ENCODE assay signal across 25 mouse cellular contexts in genomic region chr3:133258860-133259259, GRCm38 (mm10). TPM values are rescaled to one million over a fixed set of nuclear protein-coding genes. Genes with fewer than 3 reads are reported as not detected.
DNase-seq lines count a peak whose midpoint lies in the region; ATAC-seq and TF ChIP-seq lines count a peak whose summit lies in the region.
"Had no signal": no experiment of that assay in that cellular context is flagged by ENCODE, and none has a peak within 500 bp of the region (broad histone marks: within the 10 kb centered on the region; RNA-seq: fewer than 3 reads in every experiment).

No protein-coding gene starts in this region.

- H3K9me3 ChIP-seq in heart, embryonic 11.5 days (replicated peaks; ENCODE audit: control insufficient read depth, low read length), result no peaks in the 10 kb centered on the region
- H3K9me3 ChIP-seq in hindbrain, postnatal 0 days (ENCODE audit: low read length), result no peaks in the 10 kb centered on the region
- H3K9me3 ChIP-seq in hindbrain, embryonic 13.5 days, result 0 out of 2 replicates have a peak, but pooled peaks cover 3% of the 10 kb centered on the region
- no peaks in the 10 kb centered on the region for H3K9me3 ChIP-seq in midbrain, embryonic 14.5 days (ENCODE audit: control insufficient read depth, low read length)
- H3K9me3 ChIP-seq in midbrain, embryonic 16.5 days (replicated peaks; ENCODE audit: control insufficient read depth, low read length, poor library complexity, severe bottlenecking), result no peaks in the 10 kb centered on the region

- H3K79me2 ChIP-seq in myocyte (ENCODE audit: control insufficient read depth, insufficient read depth), result no peaks in the 10 kb centered on the region

- H3K4me3 ChIP-seq in heart, embryonic 11.5 days (ENCODE audit: low read depth, low read length), result no peak overlapping the region
- H3K4me3 ChIP-seq in hindbrain, postnatal 0 days (ENCODE audit: low read length), result no peak overlapping the region
- H3K4me3 ChIP-seq in hindbrain, embryonic 13.5 days, result no peak overlapping the region
- H3K4me3 ChIP-seq in midbrain, embryonic 14.5 days (replicated peaks; ENCODE audit: low read depth, low read length), result no peak overlapping the region
- H3K4me3 ChIP-seq in midbrain, embryonic 16.5 days (ENCODE audit: low read depth, low read length), result no peak overlapping the region
- H3K4me3 ChIP-seq in myocyte, result no peak overlapping the region
- H3K4me3 ChIP-seq: heart, embryonic 13.5 days had no signal

- H3K27me3 ChIP-seq in heart, embryonic 11.5 days (ENCODE audit: control insufficient read depth, insufficient read depth, low read length), result no peaks in the 10 kb centered on the region
- no peaks in the 10 kb centered on the region for H3K27me3 ChIP-seq in hindbrain, postnatal 0 days (ENCODE audit: insufficient read depth, low read length)
- H3K27me3 ChIP-seq in hindbrain, embryonic 13.5 days, result no peaks in the 10 kb centered on the region
- no peaks in the 10 kb centered on the region for H3K27me3 ChIP-seq in midbrain, embryonic 14.5 days (ENCODE audit: control insufficient read depth, insufficient read depth, low read length)
- H3K27me3 ChIP-seq in midbrain, embryonic 16.5 days (ENCODE audit: control insufficient read depth, insufficient read depth, low read depth, low read length), result no peaks in the 10 kb centered on the region
- no peaks in the 10 kb centered on the region for H3K27me3 ChIP-seq in myocyte (ENCODE audit: control insufficient read depth, insufficient read depth, insufficient read length)
- H3K27me3 ChIP-seq: heart, embryonic 13.5 days had no signal

- H3ac ChIP-seq in myocyte (ENCODE audit: control insufficient read depth, insufficient read length), result peak overlapping the region; percentile 11

- no peak overlapping the region for H3K9ac ChIP-seq in heart, embryonic 11.5 days (ENCODE audit: low read depth, low read length)
- H3K9ac ChIP-seq in hindbrain, postnatal 0 days (replicated peaks; ENCODE audit: low read length), result no peak overlapping the region
- no peak overlapping the region for H3K9ac ChIP-seq in hindbrain, embryonic 13.5 days
- no peak overlapping the region for H3K9ac ChIP-seq in midbrain, embryonic 14.5 days (replicated peaks; ENCODE audit: low read length)
- no peak overlapping the region for H3K9ac ChIP-seq in midbrain, embryonic 16.5 days (ENCODE audit: low read depth, low read length)
- H3K9ac ChIP-seq: heart, embryonic 13.5 days had no signal

- H3K4me2 ChIP-seq in heart, embryonic 11.5 days, result no peak overlapping the region
- H3K4me2 ChIP-seq in hindbrain, postnatal 0 days (ENCODE audit: low read depth, low read length), result no peak overlapping the region
- H3K4me2 ChIP-seq in hindbrain, embryonic 13.5 days, result no peak overlapping the region
- no peak overlapping the region for H3K4me2 ChIP-seq in midbrain, embryonic 14.5 days (ENCODE audit: low read length)
- H3K4me2 ChIP-seq in midbrain, embryonic 16.5 days (ENCODE audit: low read length), result no peak overlapping the region
- H3K4me2 ChIP-seq in myocyte (ENCODE audit: low read depth), result no peak overlapping the region
- H3K4me2 ChIP-seq: heart, embryonic 13.5 days had no signal

- no peak for DNase-seq in heart, postnatal 14 days
- no peak for DNase-seq in hindbrain, postnatal 0 days (ENCODE audit: low spot score)
- DNase-seq in midbrain, embryonic 14.5 days, result no peak
- no peak for DNase-seq in frontal cortex, adult 2 months (ENCODE audit: extremely low spot score in 1 of 2, low spot score in 1 of 2)
- DNase-seq: adrenal gland, adult 8-10 months; adrenal gland, postnatal 25 days; B cell, adult 2 months; cerebellum, adult 11-12 months; cerebellum, adult 8-10 months; cerebellum, postnatal 14 days; gastrocnemius, postnatal 25 days; heart, adult 18-20 months; kidney, adult 8-10 months had no signal

- intact Hi-C loops in heart, postnatal 14 days (cut with DNase I), result no loop called here

- no peak for TF ChIP-seq CTCF in hindbrain, postnatal 0 days (IDR thresholded peaks at IDR 0.05; ENCODE audit: low read depth)

- peak; percentile 18; the same call in 1 of the 2 replicates for ATAC-seq in heart, embryonic 11.5 days (replicated peaks; ENCODE audit: insufficient number of reproducible peaks, low FRiP score, low TSS enrichment)
- peak; percentile 27; the same call in 1 of the 2 replicates for ATAC-seq in hindbrain, postnatal 0 days
- no peak for ATAC-seq in hindbrain, embryonic 13.5 days (ENCODE audit: low FRiP score)
- 0 out of 2 replicates have a peak, but pooled peaks have one; percentile 3 for ATAC-seq in midbrain, embryonic 14.5 days (ENCODE audit: low FRiP score, low TSS enrichment)
- ATAC-seq in midbrain, embryonic 16.5 days, result no peak
- ATAC-seq: activated CD4-positive, CD25-positive, alpha-beta regulatory T cell, adult 4 months; forebrain, embryonic 16.5 days; intestine, postnatal 0 days had no signal

- 83% methylated on average over 2 of the region's 2 CpGs for whole genome bisulfite sequencing in heart, embryonic 11.5 days (ENCODE audit: insufficient replicate concordance)
- WGBS in hindbrain, postnatal 0 days, result 88% methylated on average over 2 of the region's 2 CpGs
- WGBS in hindbrain, embryonic 13.5 days, result 88% methylated on average over 2 of the region's 2 CpGs
- 93% methylated on average over 2 of the region's 2 CpGs for WGBS in midbrain, embryonic 14.5 days
- WGBS in midbrain, embryonic 16.5 days, result 100% methylated on average over 2 of the region's 2 CpGs

- H3K4me1 ChIP-seq in heart, embryonic 11.5 days (ENCODE audit: control insufficient read depth, insufficient read depth, low read length), result no peaks in the 10 kb centered on the region
- H3K4me1 ChIP-seq in hindbrain, postnatal 0 days (ENCODE audit: insufficient read depth, low read length), result no peaks in the 10 kb centered on the region
- H3K4me1 ChIP-seq in hindbrain, embryonic 13.5 days (replicated peaks), result no peaks in the 10 kb centered on the region
- H3K4me1 ChIP-seq in midbrain, embryonic 14.5 days (ENCODE audit: control insufficient read depth, insufficient read depth, low read length), result no peaks in the 10 kb centered on the region
- no peaks in the 10 kb centered on the region; the same call in 1 of the 2 replicates for H3K4me1 ChIP-seq in midbrain, embryonic 16.5 days (ENCODE audit: control insufficient read depth, insufficient read depth, low read length)
- H3K4me1 ChIP-seq: heart, embryonic 13.5 days had no signal

- H3K36me3 ChIP-seq in heart, embryonic 11.5 days (ENCODE audit: control insufficient read depth, insufficient read depth, low read length), result no peaks in the 10 kb centered on the region
- no peaks in the 10 kb centered on the region for H3K36me3 ChIP-seq in hindbrain, postnatal 0 days (ENCODE audit: insufficient read depth, low read length)
- no peaks in the 10 kb centered on the region for H3K36me3 ChIP-seq in hindbrain, embryonic 13.5 days
- H3K36me3 ChIP-seq in midbrain, embryonic 14.5 days (ENCODE audit: control insufficient read depth, insufficient read depth, low read length), result no peaks in the 10 kb centered on the region
- H3K36me3 ChIP-seq in midbrain, embryonic 16.5 days (ENCODE audit: control insufficient read depth, insufficient read depth, low read length), result no peaks in the 10 kb centered on the region
- H3K36me3 ChIP-seq in myocyte (ENCODE audit: control insufficient read depth, insufficient read depth), result no peaks in the 10 kb centered on the region
- H3K36me3 ChIP-seq: heart, embryonic 13.5 days had no signal

- no peak for TF ChIP-seq POLR2A in myocyte (IDR thresholded peaks at IDR 0.05; ENCODE audit: insufficient read length, low read depth)

- H3K27ac ChIP-seq in heart, embryonic 11.5 days (ENCODE audit: low read depth, low read length), result no peak overlapping the region
- H3K27ac ChIP-seq in hindbrain, postnatal 0 days, result no peak overlapping the region
- no peak overlapping the region for H3K27ac ChIP-seq in hindbrain, embryonic 13.5 days
- no peak overlapping the region for H3K27ac ChIP-seq in midbrain, embryonic 14.5 days (replicated peaks; ENCODE audit: low read depth, low read length)
- H3K27ac ChIP-seq in midbrain, embryonic 16.5 days (ENCODE audit: low read length), result no peak overlapping the region
- H3K27ac ChIP-seq: heart, embryonic 13.5 days had no signal

TF ChIP-seq in myocyte, 11 proteins besides CTCF, POLR2A, EP300 and RAD21:
- TF ChIP-seq MYOG (IDR thresholded peaks at IDR 0.05; ENCODE audit: control insufficient read depth in 1 of 3, insufficient read depth in 1 of 3, insufficient read length in 2 of 3, low read depth in 2 of 3) (no peak), E2F4 (IDR thresholded peaks at IDR 0.05; ENCODE audit: insufficient read depth) (no peak)

RNA-seq across cellular contexts. Expression of gene Arhgef38, which starts 24.1 kb away (rescaled TPM):
- not detected in 2 replicates for polyA plus RNA-seq in heart, embryonic 11.5 days (2014; fragmentation: Nextera tagmentation; extraction: Ambion mirVana)
- total RNA-seq in heart, postnatal 14 days (2021), result under 1 TPM in 1 of 2 experiments, not detected in 1; 0.26 TPM
- total RNA-seq in hindbrain, postnatal 0 days (2014; rRNA removed), result 2.0 TPM in 1 of 2 replicates, not detected in the other
- polyA plus RNA-seq in hindbrain, postnatal 0 days (2015; fragmentation: Nextera tagmentation; extraction: Ambion mirVana), result 0.05 and 0.08 TPM in 2 replicates
- 0.03 TPM in 1 of 2 replicates, not detected in the other for polyA plus RNA-seq in hindbrain, embryonic 13.5 days (2015; fragmentation: Nextera tagmentation; extraction: Ambion mirVana)
- polyA plus RNA-seq in midbrain, embryonic 14.5 days (2014; fragmentation: Nextera tagmentation; extraction: Ambion mirVana), result 0.09 and 0.16 TPM in 2 replicates
- 0.08 and 0.10 TPM in 2 replicates for polyA plus RNA-seq in midbrain, embryonic 16.5 days (2015; fragmentation: Nextera tagmentation; extraction: Ambion mirVana)
- not detected for polyA plus RNA-seq in myocyte (2012; fragmentation: generic; extraction: Trizol)
- polyA plus RNA-seq in frontal cortex, adult 2 months (2012; rRNA removed), result 0.13 TPM in 1 of 2 replicates, not detected in the other
- total RNA-seq: adrenal gland, adult 8-10 months; adrenal gland, postnatal 25 days; gastrocnemius, adult 8-10 months; gastrocnemius, postnatal 25 days; heart, postnatal 25 days; hematopoietic stem cell, adult 5-6 weeks had no signal
- polyA plus RNA-seq: activated CD4-positive, CD25-positive, alpha-beta regulatory T cell, adult 4 months; forebrain, embryonic 11.5 days; forebrain, embryonic 16.5 days; heart, embryonic 13.5 days had no signal

RNA-seq across cellular contexts. Expression of gene Ppa2, which starts 51.0 kb away (rescaled TPM):
- 98.5 and 105 TPM in 2 replicates for polyA plus RNA-seq in heart, embryonic 11.5 days (2014; fragmentation: Nextera tagmentation; extraction: Ambion mirVana)
- 100 to 1,000 TPM; 110 to 112 TPM for total RNA-seq in heart, postnatal 14 days (2021)
- total RNA-seq in hindbrain, postnatal 0 days (2014; rRNA removed), result 22.9 and 23.4 TPM in 2 replicates
- 88.2 and 88.6 TPM in 2 replicates for polyA plus RNA-seq in hindbrain, postnatal 0 days (2015; fragmentation: Nextera tagmentation; extraction: Ambion mirVana)
- polyA plus RNA-seq in hindbrain, embryonic 13.5 days (2015; fragmentation: Nextera tagmentation; extraction: Ambion mirVana), result 75.1 and 78.6 TPM in 2 replicates
- polyA plus RNA-seq in midbrain, embryonic 14.5 days (2014; fragmentation: Nextera tagmentation; extraction: Ambion mirVana), result 90.5 and 94.2 TPM in 2 replicates
- 96.0 and 99.1 TPM in 2 replicates for polyA plus RNA-seq in midbrain, embryonic 16.5 days (2015; fragmentation: Nextera tagmentation; extraction: Ambion mirVana)
- polyA plus RNA-seq in myocyte (2012; fragmentation: generic; extraction: Trizol), result 44.3 TPM
- 63.3 and 65.8 TPM in 2 replicates for polyA plus RNA-seq in frontal cortex, adult 2 months (2012; rRNA removed)

Comparison
In these comparisons a context has a peak if more than half of its experiments do, and no peak if none do; other contexts are left out.
1. ATAC-seq: peak in heart, embryonic 11.5 days (single experiment), hindbrain, postnatal 0 days (single experiment) and midbrain, embryonic 14.5 days (single experiment); none in hindbrain, embryonic 13.5 days (single experiment) and midbrain, embryonic 16.5 days (single experiment).